Mouse (Mus musculus): ENCODE measurements at regions not wholly inside any gene's neighbourhood (a gene's known extent, or its start where the extent isn't known, plus 50 kb on each side); places are given as distances from the start of the nearest gene placed in this dataset.

GRCm38 (mm10) chr4:89440326-89440725 is 129.5 kb upstream of the Cdkn2b start:
- Histone ChIP-seq H3K4me3 (ENCODE audit: insufficient read depth, poor library complexity, severe bottlenecking) (no peak overlapping the region), H3K79me2 (ENCODE audit: control insufficient read depth, insufficient read depth) (no peaks in the 10 kb centered on the region), H3K36me3 (ENCODE audit: control insufficient read depth, insufficient read depth) (no peaks in the 10 kb centered on the region), H3K27me3 (ENCODE audit: control insufficient read depth, insufficient read depth, insufficient read length) (no peaks in the 10 kb centered on the region), H3K79me3 (ENCODE audit: low read depth) (no peaks in the 10 kb centered on the region), H3ac (ENCODE audit: control insufficient read depth, insufficient read length, low read depth) (no peak overlapping the region)
- no peak for TF ChIP-seq MYOG (IDR thresholded peaks at IDR 0.05; ENCODE audit: control insufficient read depth, extremely low read depth, insufficient read length)

GRCm38 (mm10) chr4:89438665-89439064 is 127.8 kb upstream of the Cdkn2b start:
- no peaks in the 10 kb centered on the region for H3K36me3 ChIP-seq (ENCODE audit: control insufficient read depth, insufficient read depth)
- H3K27me3 ChIP-seq (ENCODE audit: control insufficient read depth, insufficient read depth, insufficient read length), result no peaks in the 10 kb centered on the region
- no peak overlapping the region for H3K4me3 ChIP-seq (ENCODE audit: insufficient read depth, poor library complexity, severe bottlenecking)
- H3K79me2 ChIP-seq (ENCODE audit: control insufficient read depth, insufficient read depth), result no peaks in the 10 kb centered on the region
- TF ChIP-seq MAX (IDR thresholded peaks at IDR 0.05) (no peak), CTCF (IDR thresholded peaks at IDR 0.05; ENCODE audit: control insufficient read depth, insufficient read depth, insufficient read length) (no peak), USF1 (IDR thresholded peaks at IDR 0.05; ENCODE audit: low read depth) (no peak), MYOG (IDR thresholded peaks at IDR 0.05; ENCODE audit: control insufficient read depth, extremely low read depth, insufficient read length) (no peak), FOSL1 (IDR thresholded peaks at IDR 0.05; ENCODE audit: insufficient read depth, low read length, poor library complexity, severe bottlenecking) (no peak), MYOD1 (IDR thresholded peaks at IDR 0.05; ENCODE audit: control insufficient read depth, insufficient read length, low read depth) (no peak), CEBPB (IDR thresholded peaks at IDR 0.05; ENCODE audit: low read depth) (no peak)
- no peak overlapping the region for H3ac ChIP-seq (ENCODE audit: control insufficient read depth, insufficient read length, low read depth)
- H3K79me3 ChIP-seq (ENCODE audit: low read depth), result no peaks in the 10 kb centered on the region

GRCm38 (mm10) chr4:89436764-89437163 is 125.9 kb upstream of the Cdkn2b start:
- Histone ChIP-seq H3K4me3 (ENCODE audit: insufficient read depth, poor library complexity, severe bottlenecking) (no peak overlapping the region), H3ac (ENCODE audit: control insufficient read depth, insufficient read length, low read depth) (no peak overlapping the region), H3K27me3 (ENCODE audit: control insufficient read depth, insufficient read depth, insufficient read length) (no peaks in the 10 kb centered on the region), H3K79me2 (ENCODE audit: control insufficient read depth, insufficient read depth) (no peaks in the 10 kb centered on the region), H3K79me3 (ENCODE audit: low read depth) (no peaks in the 10 kb centered on the region), H3K36me3 (ENCODE audit: control insufficient read depth, insufficient read depth) (no peaks in the 10 kb centered on the region)
- no peak for TF ChIP-seq MAX (IDR thresholded peaks at IDR 0.05)
- TF ChIP-seq FOSL1 (IDR thresholded peaks at IDR 0.05; ENCODE audit: insufficient read depth, low read length, poor library complexity, severe bottlenecking), result no peak
- no peak for TF ChIP-seq USF1 (IDR thresholded peaks at IDR 0.05; ENCODE audit: low read depth)
- TF ChIP-seq MYOD1 (IDR thresholded peaks at IDR 0.05; ENCODE audit: control insufficient read depth, insufficient read length, low read depth), result no peak
- no peak for TF ChIP-seq CEBPB (IDR thresholded peaks at IDR 0.05; ENCODE audit: low read depth)
- TF ChIP-seq MYOG (IDR thresholded peaks at IDR 0.05; ENCODE audit: control insufficient read depth, extremely low read depth, insufficient read length), result no peak
- no peak for TF ChIP-seq CTCF (IDR thresholded peaks at IDR 0.05; ENCODE audit: control insufficient read depth, insufficient read depth, insufficient read length)

GRCm38 (mm10) chr4:89434152-89434551 is 123.3 kb upstream of the Cdkn2b start:
- H3ac ChIP-seq (ENCODE audit: control insufficient read depth, insufficient read length, low read depth), result no peak overlapping the region
- TF ChIP-seq USF1 (IDR thresholded peaks at IDR 0.05; ENCODE audit: low read depth), result no peak
- no peak for TF ChIP-seq MYOD1 (IDR thresholded peaks at IDR 0.05; ENCODE audit: control insufficient read depth, insufficient read length, low read depth)
- no peak for TF ChIP-seq CTCF (IDR thresholded peaks at IDR 0.05; ENCODE audit: control insufficient read depth, insufficient read depth, insufficient read length)
- no peak for TF ChIP-seq CEBPB (IDR thresholded peaks at IDR 0.05; ENCODE audit: low read depth)
- TF ChIP-seq FOSL1 (IDR thresholded peaks at IDR 0.05; ENCODE audit: insufficient read depth, low read length, poor library complexity, severe bottlenecking), result no peak
- no peak for TF ChIP-seq MYOG (IDR thresholded peaks at IDR 0.05; ENCODE audit: control insufficient read depth, extremely low read depth, insufficient read length)
- TF ChIP-seq MAX (IDR thresholded peaks at IDR 0.05), result no peak
- H3K79me2 ChIP-seq (ENCODE audit: control insufficient read depth, insufficient read depth), result no peaks in the 10 kb centered on the region
- no peaks in the 10 kb centered on the region for H3K27me3 ChIP-seq (ENCODE audit: control insufficient read depth, insufficient read depth, insufficient read length)
- H3K36me3 ChIP-seq (ENCODE audit: control insufficient read depth, insufficient read depth), result no peaks in the 10 kb centered on the region
- H3K79me3 ChIP-seq (ENCODE audit: low read depth), result no peaks in the 10 kb centered on the region
- no peak overlapping the region for H3K4me3 ChIP-seq (ENCODE audit: insufficient read depth, poor library complexity, severe bottlenecking)

DNA sequence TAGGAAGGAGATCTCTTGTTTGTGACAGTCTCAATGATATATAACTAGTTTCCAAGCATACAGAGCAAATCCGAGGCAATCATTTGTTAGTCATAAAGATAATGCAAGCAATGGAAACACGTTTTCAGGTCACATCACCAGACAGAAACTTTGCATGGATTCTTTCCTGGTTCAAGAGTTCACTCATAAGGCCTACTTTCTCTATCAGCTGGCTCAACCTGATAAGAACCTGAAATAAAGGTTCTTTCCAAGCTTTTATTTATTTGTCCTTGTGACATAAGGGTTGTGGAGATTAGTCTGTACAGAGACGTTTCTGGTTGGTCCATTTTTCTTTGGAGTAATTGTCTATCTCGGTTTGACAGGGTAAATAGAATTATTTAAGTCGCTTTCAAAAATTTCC is 122.7 kb upstream of the Cdkn2b start:
- Histone ChIP-seq H3K27me3 (ENCODE audit: control insufficient read depth, insufficient read depth, insufficient read length) (no peaks in the 10 kb centered on the region), H3K79me3 (ENCODE audit: low read depth) (no peaks in the 10 kb centered on the region), H3K36me3 (ENCODE audit: control insufficient read depth, insufficient read depth) (no peaks in the 10 kb centered on the region), H3K4me3 (ENCODE audit: insufficient read depth, poor library complexity, severe bottlenecking) (no peak overlapping the region), H3ac (ENCODE audit: control insufficient read depth, insufficient read length, low read depth) (no peak overlapping the region), H3K79me2 (ENCODE audit: control insufficient read depth, insufficient read depth) (no peaks in the 10 kb centered on the region)
- TF ChIP-seq FOSL1 (IDR thresholded peaks at IDR 0.05; ENCODE audit: insufficient read depth, low read length, poor library complexity, severe bottlenecking), result no peak
- no peak for TF ChIP-seq CTCF (IDR thresholded peaks at IDR 0.05; ENCODE audit: control insufficient read depth, insufficient read depth, insufficient read length)
- no peak for TF ChIP-seq MYOD1 (IDR thresholded peaks at IDR 0.05; ENCODE audit: control insufficient read depth, insufficient read length, low read depth)
- TF ChIP-seq USF1 (IDR thresholded peaks at IDR 0.05; ENCODE audit: low read depth), result no peak
- no peak for TF ChIP-seq CEBPB (IDR thresholded peaks at IDR 0.05; ENCODE audit: low read depth)
- no peak for TF ChIP-seq MAX (IDR thresholded peaks at IDR 0.05)
- TF ChIP-seq MYOG (IDR thresholded peaks at IDR 0.05; ENCODE audit: control insufficient read depth, extremely low read depth, insufficient read length), result no peak

- Histone ChIP-seq H3K79me2 (ENCODE audit: control insufficient read depth, insufficient read depth) (no peaks in the 10 kb centered on the region), H3ac (ENCODE audit: control insufficient read depth, insufficient read length, low read depth) (no peak overlapping the region), H3K4me3 (ENCODE audit: insufficient read depth, poor library complexity, severe bottlenecking) (no peak overlapping the region), H3K79me3 (ENCODE audit: low read depth) (no peaks in the 10 kb centered on the region), H3K27me3 (ENCODE audit: control insufficient read depth, insufficient read depth, insufficient read length) (no peaks in the 10 kb centered on the region), H3K36me3 (ENCODE audit: control insufficient read depth, insufficient read depth) (no peaks in the 10 kb centered on the region)
- TF ChIP-seq MYOD1 (IDR thresholded peaks at IDR 0.05; ENCODE audit: control insufficient read depth, insufficient read length, low read depth) (no peak), USF1 (IDR thresholded peaks at IDR 0.05; ENCODE audit: low read depth) (no peak), MYOG (IDR thresholded peaks at IDR 0.05; ENCODE audit: control insufficient read depth, extremely low read depth, insufficient read length) (no peak), MAX (IDR thresholded peaks at IDR 0.05) (no peak), FOSL1 (IDR thresholded peaks at IDR 0.05; ENCODE audit: insufficient read depth, low read length, poor library complexity, severe bottlenecking) (no peak), CTCF (IDR thresholded peaks at IDR 0.05; ENCODE audit: control insufficient read depth, insufficient read depth, insufficient read length) (no peak)
Observed at GRCm38 (mm10) chr4:89431520-89431919, 120.7 kb upstream of the Cdkn2b start.

Measured in C2C12 (cell line).